ENCODE assay signal across 18 mouse cellular contexts in genomic region chr16:38909506-38909905, GRCm38 (mm10). TPM values are rescaled to one million over a fixed set of nuclear protein-coding genes. Genes with fewer than 3 reads are reported as not detected.
DNase-seq lines count a peak whose midpoint lies in the region; TF ChIP-seq lines count a peak whose summit lies in the region.
"Had no signal": no experiment of that assay in that cellular context is flagged by ENCODE, and none has a peak within 500 bp of the region (broad histone marks: within the 10 kb centered on the region; RNA-seq: fewer than 3 reads in every experiment).

No protein-coding gene starts in this region.

- peak overlapping the region; percentile 72 for H3K27ac ChIP-seq in layer of hippocampus, adult 2 months
- H3K27ac ChIP-seq in olfactory bulb, adult 2 months (ENCODE audit: insufficient read depth, low read depth, low read length) = peak overlapping the region; percentile 35
- H3K27ac ChIP-seq: forebrain, embryonic 15.5 days; hindbrain, postnatal 0 days; macrophage had no signal

- 34% methylated on average over 12 of the region's 12 CpGs for WGBS in olfactory bulb, adult 2 months

- no peak for TF ChIP-seq POLR2A in olfactory bulb, adult 2 months (IDR thresholded peaks at IDR 0.05; ENCODE audit: insufficient read depth, low read depth, low read length)

- no peak for TF ChIP-seq CTCF in layer of hippocampus, adult 2 months (conservative IDR thresholded peaks at IDR 0.05)
- no peak for TF ChIP-seq CTCF in olfactory bulb, adult 2 months (IDR thresholded peaks at IDR 0.05; ENCODE audit: insufficient read depth, low read depth, low read length)

- peaks cover 19% of the 10 kb centered on the region for H3K4me1 ChIP-seq in olfactory bulb, adult 2 months (ENCODE audit: control insufficient read depth, insufficient read depth, low read length)

- DNase-seq in layer of hippocampus, adult 2 months (ENCODE audit: low spot score in 2 of 2) = no peak
- no peak for DNase-seq in layer of hippocampus, adult 9-10 months (ENCODE audit: low spot score)
- DNase-seq in adrenal gland, adult 8-10 months = peak; percentile 45
- peak; percentile 43 to 77 for DNase-seq in adrenal gland, postnatal 36 days
- DNase-seq in lung, postnatal 4 days = no peak
- DNase-seq in layer of hippocampus, adult 18-20 months (ENCODE audit: low spot score in 2 of 2) = no peak
- DNase-seq: cerebellum, adult 8-10 months; layer of hippocampus, adult 9-11 months; lung, embryonic 14.5 days; right cerebral cortex, adult 18-20 months had no signal

- H3K4me3 ChIP-seq in layer of hippocampus, adult 2 months = no peak overlapping the region
- no peak overlapping the region for H3K4me3 ChIP-seq in olfactory bulb, adult 2 months (ENCODE audit: insufficient read depth, low read depth, low read length)
- H3K4me3 ChIP-seq: forebrain, embryonic 15.5 days; heart, embryonic 12.5 days had no signal

RNA-seq across cellular contexts. Expression of gene Igsf11, which starts 17.0 kb away (rescaled TPM):
- total RNA-seq in layer of hippocampus, adult 2 months (2021) = 10 to 100 TPM; 44.7 to 50.7 TPM
- total RNA-seq in adrenal gland, adult 8-10 months (2022) = 10 to 100 TPM in 2 of 4 experiments, 1 to 10 TPM in 2; 3.4 to 21.5 (median 13.5) TPM
- 10 to 100 TPM in 1 of 2 experiments, 1 to 10 TPM in 1; 7.2 to 26.9 TPM for total RNA-seq in adrenal gland, postnatal 36 days (2021)
- not detected in 2 replicates for polyA plus RNA-seq in olfactory bulb, adult 2 months (2012; ENCODE audit: insufficient read depth, insufficient read length, low replicate concordance, missing spikeins)
- total RNA-seq in layer of hippocampus, adult 18-20 months (2021) = 10 to 100 TPM; 46.6 to 47.2 TPM
- total RNA-seq: common myeloid progenitor, adult 5-6 weeks; monocyte, adult 5-6 weeks had no signal
- polyA plus RNA-seq: thymus, postnatal 0 days had no signal

Comparison
In these comparisons a context has a peak if more than half of its experiments do, and no peak if none do; other contexts are left out.
1. DNase-seq: peak in adrenal gland, adult 8-10 months (single experiment) and adrenal gland, postnatal 36 days (2 of 2); none in layer of hippocampus, adult 2 months (0 of 2), layer of hippocampus, adult 9-10 months (single experiment), lung, postnatal 4 days (0 of 2) and layer of hippocampus, adult 18-20 months (0 of 2).